Mouse (Mus musculus) left cerebral cortex, adult 2 months (tissue): Measurements from ENCODE around the gene Nudt9. TPM values are rescaled to one million over a fixed set of nuclear protein-coding genes. Genes with fewer than 3 reads are reported as not detected.

ENCODE experiments used
- DNase-seq, 2 experiments: peaks; one replicate each; pipeline ENCODE4 v3.0.0; 2021 to 2022; ENCODE audit warnings: low spot score in 2 of 2, mixed read lengths in 1 of 2; ENCODE audit errors: extremely low spot score in 1 of 2
- H3K27ac ChIP-seq: fragments of 200-600 bp; 2 replicates; pipeline ENCODE4 v1.8.1; 2022
- H3K4me3 ChIP-seq: fragments of 200-600 bp; 2 replicates; pipeline ENCODE4 v1.8.1; 2022
- CTCF ChIP-seq: fragments of 200-600 bp; IDR thresholded peaks from 2 replicates; pipeline ENCODE4 v1.8.1; 2022; ENCODE audit warnings: antibody characterized with exemption, mild to moderate bottlenecking, moderate library complexity
- intact Hi-C: fragments of 180-260 bp; cut with DNase I; formaldehyde crosslinking; loops from one replicate; pipeline ENCODE4 v1.15.1; 2025
- total RNA-seq, 2 experiments: library from RNA; stranded (reverse); gene quantifications; 2 replicates each; pipeline ENCODE4 v1.2.3; 2021

Gene Nudt9
- total RNA-seq, 2 experiments from 2014 or later = 66.1 to 68.4 TPM

DNA sequence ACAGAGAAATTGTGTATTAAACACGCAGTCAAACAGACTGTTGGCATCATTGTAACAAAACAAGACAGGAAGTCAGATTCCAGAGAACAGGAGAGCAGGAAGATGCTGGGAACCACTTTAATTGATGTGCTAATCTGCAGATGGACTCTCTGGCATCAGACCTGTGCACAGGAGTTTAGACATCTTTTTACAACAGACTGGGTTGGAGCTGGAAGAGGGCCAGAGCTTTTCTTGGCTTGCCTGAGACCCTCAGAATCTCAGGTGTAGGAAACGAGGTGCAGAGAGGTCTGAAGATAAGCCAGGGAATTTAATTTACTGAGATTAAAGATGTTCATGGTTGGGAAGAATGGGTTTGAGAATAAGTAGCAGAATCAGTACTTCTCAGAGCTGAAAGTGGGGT, 43.6 kb downstream of the Nudt9 start:
- Histone ChIP-seq H3K4me3 (no peak overlapping the region), H3K27ac (no peak overlapping the region)
- intact Hi-C loops = no loop called here
- TF ChIP-seq CTCF = no peak
- DNase-seq = no peak

DNA sequence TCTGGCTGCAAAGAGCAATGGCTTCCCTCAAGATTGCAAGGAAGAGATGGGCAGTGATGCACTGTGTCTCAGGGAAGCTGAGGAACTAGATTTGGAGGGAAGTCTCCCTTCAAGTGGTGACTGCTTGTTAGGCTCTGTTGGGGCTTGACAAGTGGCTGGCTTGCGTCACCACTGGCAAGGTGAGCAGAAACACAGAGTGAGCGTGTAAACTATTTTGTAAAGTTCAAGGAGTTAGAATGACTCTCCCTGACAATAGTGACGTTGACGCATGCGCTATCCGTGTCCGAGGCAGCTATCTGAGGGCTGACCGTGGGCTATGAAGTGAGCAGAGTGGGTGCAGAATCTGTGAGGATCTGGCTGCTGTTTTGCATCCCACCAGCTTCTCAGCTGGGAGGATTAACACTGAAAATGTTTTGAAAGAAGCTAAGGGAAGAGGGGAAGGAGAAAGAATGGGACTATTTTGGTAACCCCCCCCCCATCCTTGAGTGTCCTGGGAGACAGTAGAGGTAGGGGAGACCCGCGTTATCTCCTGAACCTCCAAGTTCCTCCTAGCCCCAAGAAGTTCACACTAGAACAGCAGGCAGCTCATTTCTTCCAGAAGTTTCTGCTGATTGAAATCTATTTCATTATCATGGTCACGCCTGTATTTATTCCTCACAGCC, 49.4 kb downstream of the Nudt9 start:
- no peak for DNase-seq
- TF ChIP-seq CTCF = no peak
- intact Hi-C loops = no loop called here
- Histone ChIP-seq H3K27ac (peak overlapping the region; percentile 42; the same call in 1 of the 2 replicates), H3K4me3 (no peak overlapping the region)

- H3K4me3 ChIP-seq = no peak overlapping the region
- no peak for DNase-seq
- H3K27ac ChIP-seq = peak overlapping the region; percentile 58
- TF ChIP-seq CTCF = no peak
- intact Hi-C loops = no loop called here
These were observed 50.2 kb downstream of the Nudt9 start for GRCm38 (mm10) chr5:104096078-104096938.

DNA sequence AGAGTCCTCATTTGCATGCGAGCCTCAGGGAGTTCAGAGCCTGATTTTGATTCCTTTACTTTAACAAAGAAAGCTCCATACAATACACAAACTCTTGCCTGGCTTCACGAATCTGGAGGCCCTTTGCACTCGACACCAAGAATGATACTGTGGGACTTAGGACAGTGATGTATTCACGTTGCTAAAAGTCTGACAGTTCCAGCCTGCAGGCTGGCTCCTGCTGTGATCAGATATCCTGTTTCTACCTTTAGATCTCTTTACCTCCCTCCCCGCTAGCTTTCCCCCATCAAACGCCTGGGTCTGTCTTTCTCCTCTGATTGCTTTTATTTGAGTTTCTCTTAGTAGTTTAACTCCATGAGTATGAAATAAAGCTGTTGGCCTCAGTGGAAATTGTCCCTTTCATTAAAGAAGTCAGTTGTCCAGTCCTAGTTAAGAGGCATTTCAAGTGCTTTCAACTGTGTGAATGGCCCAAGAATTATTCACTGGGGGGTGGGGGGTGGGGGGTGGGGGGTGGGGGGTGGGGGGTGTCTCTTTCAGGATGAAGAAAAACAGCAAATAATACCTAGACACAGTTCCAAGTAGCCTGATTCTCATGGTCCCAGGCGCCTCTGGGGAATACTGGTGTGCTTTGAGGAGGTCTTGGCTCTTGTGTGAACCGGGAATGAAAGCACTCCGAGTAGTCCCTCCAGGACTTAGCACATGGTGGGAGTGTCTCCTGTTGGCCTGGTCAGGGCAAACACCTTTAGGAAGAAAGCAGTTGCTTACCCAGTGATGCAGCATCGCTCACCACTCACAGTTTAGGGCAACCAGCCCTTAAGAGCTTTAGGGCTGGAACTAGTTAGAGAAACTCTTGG, 55.8 kb downstream of the Nudt9 start:
- TF ChIP-seq CTCF = no peak
- no peak for DNase-seq
- Histone ChIP-seq H3K27ac (peak overlapping the region; percentile 55; the same call in 1 of the 2 replicates), H3K4me3 (no peak overlapping the region)
- intact Hi-C loops = no loop called here

- no peak for TF ChIP-seq CTCF
- H3K4me3 ChIP-seq = no peak overlapping the region
- DNase-seq = no peak
These were observed 57.1 kb downstream of the Nudt9 start for GRCm38 (mm10) chr5:104103171-104103570.

GRCm38 (mm10) chr5:104104111-104104510, 58.0 kb downstream of the Nudt9 start:
- Histone ChIP-seq H3K4me3 (no peak overlapping the region), H3K27ac (no peak overlapping the region)
- no peak for TF ChIP-seq CTCF
- DNase-seq = no peak
- intact Hi-C loops = no loop called here

More at GRCm38 (mm10) chr5:104103171-104103570, 57.1 kb downstream of the Nudt9 start:
- H3K27ac ChIP-seq = no peak overlapping the region
- intact Hi-C loops = no loop called here

DNA sequence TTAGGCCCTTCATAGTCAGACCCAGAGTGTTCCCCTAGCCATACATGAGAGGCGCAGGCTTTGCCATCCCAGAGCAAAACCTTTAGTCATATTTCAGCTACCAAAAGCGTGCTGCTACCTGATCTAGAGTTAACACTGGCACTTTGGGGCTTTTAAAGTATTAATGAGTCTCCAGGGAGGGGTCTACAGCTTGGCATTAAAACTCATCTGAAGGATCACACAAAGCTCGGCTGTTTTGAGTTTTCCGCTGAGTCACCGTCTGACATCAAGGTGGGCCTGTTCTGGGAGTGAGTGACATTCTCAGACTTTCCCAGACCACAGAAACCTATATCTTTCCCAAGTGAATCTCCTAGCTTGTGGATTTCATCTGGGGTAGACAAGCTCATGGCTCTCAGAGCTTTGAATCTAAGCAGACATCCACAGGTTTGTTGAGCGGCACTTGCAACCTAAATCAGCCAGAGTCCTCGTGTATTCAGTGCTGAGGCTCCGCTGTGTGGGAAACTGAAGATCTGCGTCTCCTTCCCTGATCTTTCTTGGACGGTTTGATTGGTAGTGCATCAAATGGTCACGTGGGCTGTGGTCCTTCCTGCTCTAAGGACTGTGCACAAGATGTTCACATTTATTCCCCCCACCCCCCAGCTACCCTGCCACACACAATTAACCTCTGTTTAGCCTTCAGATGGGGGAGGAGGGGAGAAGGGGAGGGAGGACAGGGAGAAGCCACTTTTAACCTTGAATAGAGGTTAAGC, 62.2 kb downstream of the Nudt9 start:
- intact Hi-C loops = no loop called here
- Histone ChIP-seq H3K4me3 (peak overlapping the region; percentile 65; the same call in 1 of the 2 replicates), H3K27ac (peak overlapping the region; percentile 97)
- peak in 1 of 2 experiments; percentile 31 for DNase-seq
- no peak for TF ChIP-seq CTCF

- DNase-seq = peak; percentile 57 to 66
- Histone ChIP-seq H3K27ac (peak overlapping the region; percentile 97), H3K4me3 (peak overlapping the region; percentile 65)
- intact Hi-C loops = no loop called here
- TF ChIP-seq CTCF = no peak
These were observed 62.8 kb downstream of the Nudt9 start for GRCm38 (mm10) chr5:104108879-104109369.

DNA sequence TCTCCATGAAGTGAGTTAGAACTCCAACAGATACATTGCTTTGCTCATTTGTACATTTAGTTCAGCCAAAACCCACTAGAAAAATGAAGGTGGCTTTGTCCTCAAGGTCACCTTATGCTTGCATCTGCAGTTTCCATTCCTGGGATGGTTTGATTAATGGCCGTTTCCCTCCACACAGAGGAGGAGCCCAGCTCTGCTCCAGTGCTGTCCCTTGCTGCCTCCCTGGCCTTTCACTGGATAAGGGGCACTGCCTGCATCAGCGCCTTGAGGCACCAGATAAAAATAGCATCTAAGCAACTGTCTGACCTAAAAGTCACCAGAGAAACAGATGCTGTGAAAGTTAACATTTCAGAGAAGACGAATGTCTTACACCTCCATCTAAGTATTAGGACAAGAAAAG, 63.4 kb downstream of the Nudt9 start:
- intact Hi-C loops = no loop called here
- no peak for DNase-seq
- H3K4me3 ChIP-seq = peak overlapping the region; percentile 65
- no peak for TF ChIP-seq CTCF
- H3K27ac ChIP-seq = peak overlapping the region; percentile 97

DNA sequence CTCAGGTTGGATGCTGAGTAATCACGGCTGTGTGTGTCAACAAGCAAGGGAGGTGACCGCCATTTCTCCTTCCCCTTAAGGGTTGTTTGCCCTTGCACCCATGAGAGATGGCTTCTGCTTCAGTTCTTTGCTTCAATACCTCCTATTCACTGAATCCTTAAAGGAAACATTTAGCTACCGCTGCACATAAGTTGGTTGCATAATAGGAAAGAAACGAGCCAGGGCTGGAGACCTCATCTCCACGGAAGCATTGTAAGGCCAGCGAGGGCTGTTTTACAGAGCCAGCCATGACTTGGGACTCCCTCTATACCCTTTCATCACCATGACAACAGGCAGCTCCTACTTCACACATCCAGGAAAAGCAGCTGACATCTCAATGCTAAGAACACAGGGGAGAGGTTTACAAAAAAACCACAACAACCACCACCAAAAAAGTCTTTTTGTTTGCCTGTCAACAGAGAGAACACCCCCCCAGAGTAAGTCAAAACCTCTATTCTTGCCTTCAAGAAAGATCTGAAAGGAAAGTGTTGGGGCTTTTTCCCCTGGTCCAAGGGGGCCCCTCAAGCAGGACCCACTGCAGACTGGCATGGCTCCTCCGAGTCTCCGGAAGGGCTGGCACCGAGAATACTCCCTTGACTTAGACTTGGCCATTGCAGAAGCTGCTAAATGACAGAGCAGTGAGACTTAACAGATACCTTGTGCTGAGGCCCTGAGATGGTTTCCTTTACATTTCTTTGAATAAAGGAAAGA, 64.2 kb downstream of the Nudt9 start:
- peak; percentile 52 to 54 for DNase-seq
- intact Hi-C loops = loop anchor here (5.0 kb wide), 1 partner anchor 347 kb away; the partner anchor contains the start of gene Pkd2
- no peak for TF ChIP-seq CTCF
- peak overlapping the region; percentile 65 for H3K4me3 ChIP-seq
- peak overlapping the region; percentile 97 for H3K27ac ChIP-seq
